Mouse (Mus musculus): ENCODE measurements around the gene Upk2.

DNA sequence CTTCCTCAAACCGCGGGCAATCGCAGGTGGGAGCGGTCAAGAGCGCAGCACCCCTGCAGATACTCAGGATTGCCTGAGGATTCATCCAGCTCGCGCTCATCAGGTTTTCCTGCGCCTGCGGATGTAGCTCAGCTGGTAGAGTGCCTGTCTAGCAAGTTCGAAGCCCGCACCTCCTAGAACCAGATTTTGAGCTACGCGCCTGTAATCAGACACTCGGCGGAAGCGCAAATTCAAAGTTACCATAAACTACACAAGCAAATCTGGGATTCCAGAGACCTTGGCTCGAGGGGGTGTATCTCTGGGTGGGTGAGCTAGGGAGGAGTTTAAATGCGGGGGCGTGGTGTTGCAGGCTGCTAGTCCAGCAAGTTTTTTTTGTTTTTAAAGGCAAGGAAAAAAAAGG lies 13.8 kb downstream of the Upk2 start, which contains the start of gene Foxr1:
- no peak for TF ChIP-seq CTCF (IDR thresholded peaks at IDR 0.05; ENCODE audit: extremely low read depth, insufficient read length, insufficient replicate concordance, low read depth, low read length)
- no peak for TF ChIP-seq POLR2A (IDR thresholded peaks at IDR 0.05; ENCODE audit: low read depth, low read length)
